Mouse (Mus musculus) liver, postnatal 0 days (tissue): ENCODE measurements around the gene Acsbg1.

Experiments
- CTCF ChIP-seq: sonication (generic); IDR thresholded peaks from 2 replicates; pipeline ENCODE4 v1.5.1; 2016; ENCODE audit warnings: antibody characterized with exemption, low read depth
- EP300 ChIP-seq: IDR thresholded peaks from 2 replicates; pipeline ENCODE4 v1.6.1; 2016; ENCODE audit warnings: antibody characterized with exemption, low read depth, mild to moderate bottlenecking

GRCm38 (mm10) chr9:54682846-54683245 is 21.2 kb upstream of the Acsbg1 start:
- no peak for TF ChIP-seq CTCF
- TF ChIP-seq EP300, result no peak
